Mouse (Mus musculus) hindbrain, embryonic 13.5 days (tissue): Measurements from ENCODE around the gene Adgra3. TPM values are rescaled to one million over a fixed set of nuclear protein-coding genes. Genes with fewer than 3 reads are reported as not detected.

Experiments used
- ATAC-seq: fragments of 200-750 bp; cut with Nextera tagmentation; 2 replicates; pipeline ENCODE4 v1.8.0; 2017; ENCODE audit warnings: moderate TSS enrichment; ENCODE audit not compliant: low FRiP score
- H3K27ac ChIP-seq: fragments of 300-500 bp; sonication (generic); 2 replicates; pipeline ENCODE4 v1.5.1; 2015; ENCODE audit warnings: inconsistent platforms, mild to moderate bottlenecking, moderate library complexity
- H3K27me3 ChIP-seq: fragments of 300-500 bp; sonication (generic); 2 replicates; pipeline ENCODE4 v1.6.1; 2015; ENCODE audit warnings: mild to moderate bottlenecking, inconsistent platforms
- H3K36me3 ChIP-seq: fragments of 300-500 bp; sonication (generic); 2 replicates; pipeline ENCODE4 v1.6.1; 2015; ENCODE audit warnings: mild to moderate bottlenecking, inconsistent platforms
- H3K4me1 ChIP-seq: fragments of 300-500 bp; sonication (generic); replicated peaks from 2 replicates; pipeline ENCODE4 v1.6.1; 2015; ENCODE audit warnings: inconsistent platforms
- H3K4me2 ChIP-seq: fragments of 300-500 bp; sonication (generic); 2 replicates; pipeline ENCODE4 v1.6.1; 2015; ENCODE audit warnings: inconsistent platforms, mild to moderate bottlenecking, moderate library complexity
- H3K4me3 ChIP-seq: fragments of 300-500 bp; sonication (generic); 2 replicates; pipeline ENCODE4 v1.5.1; 2015; ENCODE audit warnings: mild to moderate bottlenecking, inconsistent platforms
- H3K9ac ChIP-seq: fragments of 300-500 bp; sonication (generic); 2 replicates; pipeline ENCODE4 v1.6.1; 2015; ENCODE audit warnings: mild to moderate bottlenecking, inconsistent platforms
- H3K9me3 ChIP-seq: fragments of 300-500 bp; sonication (generic); 2 replicates; pipeline ENCODE4 v1.6.1; 2016; ENCODE audit warnings: inconsistent platforms
- WGBS: fragments of 180-500 bp; shearing (Covaris S2); methylation state at CpG from one replicate; pipeline ENCODE4 v1.1.7; 2015; 5-methylcytosine and 5-hydroxymethylcytosine counted together
- polyA plus RNA-seq: library from polyadenylated mRNA; unstranded; fragments of >200 nt; fragmentation: Nextera tagmentation; extraction: Ambion mirVana; gene quantifications from 2 replicates; pipeline ENCODE4 v1.2.1, GENCODE M21; 2015

Adgra3 gene
- polyA plus RNA-seq, result 17.7 and 19.6 TPM in 2 replicates

GRCm38 (mm10) chr5:50058421-50059286, at the start of gene Adgra3:
Adgra3 (minus strand) TSS chr5:50059006.
- Histone ChIP-seq H3K36me3 (no peaks in the 10 kb centered on the region), H3K4me2 (peak within 1 kb of the TSS; percentile 88), H3K9ac (peak within 1 kb of the TSS; percentile 97), H3K4me3 (peak within 1 kb of the TSS; percentile 95), H3K27ac (peak within 1 kb of the TSS; percentile 86), H3K4me1 (peaks cover 34% of the 10 kb centered on the region), H3K9me3 (no peaks in the 10 kb centered on the region), H3K27me3 (no peaks in the 10 kb centered on the region)
- under 1% methylated on average over 63 of the region's 113 CpGs for WGBS
- ATAC-seq, result peak; percentile 87

GRCm38 (mm10) chr5:50083441-50083840, 24.6 kb upstream of the Adgra3 start:
- H3K4me1 ChIP-seq, result no peaks in the 10 kb centered on the region
- no peak for ATAC-seq
- H3K27ac ChIP-seq, result no peak overlapping the region
- no peaks in the 10 kb centered on the region for H3K9me3 ChIP-seq
- no peak overlapping the region for H3K9ac ChIP-seq
- no peaks in the 10 kb centered on the region for H3K36me3 ChIP-seq
- 75% methylated on average over 1 of the region's 1 CpGs for WGBS
- no peak overlapping the region for H3K4me2 ChIP-seq
- no peak overlapping the region for H3K4me3 ChIP-seq
- H3K27me3 ChIP-seq, result no peaks in the 10 kb centered on the region

- H3K4me1 ChIP-seq, result no peaks in the 10 kb centered on the region
- ATAC-seq, result no peak
- H3K9ac ChIP-seq, result no peak overlapping the region
- no peaks in the 10 kb centered on the region for H3K27me3 ChIP-seq
- no peaks in the 10 kb centered on the region for H3K36me3 ChIP-seq
- H3K4me3 ChIP-seq, result no peak overlapping the region
- no peaks in the 10 kb centered on the region for H3K9me3 ChIP-seq
- no peak overlapping the region for H3K27ac ChIP-seq
- H3K4me2 ChIP-seq, result no peak overlapping the region
These were observed 15.4 kb upstream of the Adgra3 start for GRCm38 (mm10) chr5:50074245-50074644.

GRCm38 (mm10) chr5:50064236-50064635, 5.4 kb upstream of the Adgra3 start:
- no peak overlapping the region for H3K9ac ChIP-seq
- H3K4me1 ChIP-seq, result peaks cover 5% of the 10 kb centered on the region
- H3K9me3 ChIP-seq, result no peaks in the 10 kb centered on the region
- no peaks in the 10 kb centered on the region for H3K27me3 ChIP-seq
- H3K4me3 ChIP-seq, result no peak overlapping the region
- ATAC-seq, result no peak
- no peaks in the 10 kb centered on the region for H3K36me3 ChIP-seq
- H3K27ac ChIP-seq, result no peak overlapping the region
- no peak overlapping the region for H3K4me2 ChIP-seq
- 90% methylated on average over 3 of the region's 3 CpGs for WGBS

GRCm38 (mm10) chr5:50059586-50059985, 780 bp upstream of the Adgra3 start:
- Histone ChIP-seq H3K36me3 (no peaks in the 10 kb centered on the region), H3K4me2 (peak overlapping the region; percentile 88), H3K9me3 (no peaks in the 10 kb centered on the region), H3K4me1 (peaks cover 34% of the 10 kb centered on the region), H3K4me3 (peak overlapping the region; percentile 95), H3K27ac (no peak overlapping the region), H3K27me3 (no peaks in the 10 kb centered on the region), H3K9ac (peak overlapping the region; percentile 97; the same call in 1 of the 2 replicates)
- ATAC-seq, result no peak
- 93% methylated on average over 7 of the region's 7 CpGs for WGBS

- Histone ChIP-seq H3K4me1 (peaks cover 34% of the 10 kb centered on the region), H3K27me3 (no peaks in the 10 kb centered on the region), H3K4me3 (peak overlapping the region; percentile 95), H3K9me3 (no peaks in the 10 kb centered on the region), H3K36me3 (no peaks in the 10 kb centered on the region), H3K4me2 (peak overlapping the region; percentile 88), H3K27ac (peak overlapping the region; percentile 86), H3K9ac (peak overlapping the region; percentile 97)
- ATAC-seq, result peak; percentile 37
- WGBS, result under 1% methylated on average over 26 of the region's 26 CpGs
These were observed 990 bp downstream of the Adgra3 start for GRCm38 (mm10) chr5:50057612-50058420.

GRCm38 (mm10) chr5:50052456-50052855, 6.3 kb downstream of the Adgra3 start:
- Histone ChIP-seq H3K4me1 (peaks cover 53% of the 10 kb centered on the region), H3K36me3 (no peaks in the 10 kb centered on the region), H3K4me3 (no peak overlapping the region), H3K9me3 (no peaks in the 10 kb centered on the region), H3K9ac (no peak overlapping the region), H3K4me2 (no peak overlapping the region), H3K27ac (no peak overlapping the region), H3K27me3 (no peaks in the 10 kb centered on the region)
- WGBS, result 70% methylated on average over 4 of the region's 4 CpGs
- ATAC-seq, result no peak

GRCm38 (mm10) chr5:50050668-50051425, 8.0 kb downstream of the Adgra3 start:
- Histone ChIP-seq H3K36me3 (no peaks in the 10 kb centered on the region), H3K4me3 (no peak overlapping the region), H3K27ac (no peak overlapping the region), H3K4me2 (no peak overlapping the region), H3K9me3 (no peaks in the 10 kb centered on the region), H3K27me3 (no peaks in the 10 kb centered on the region), H3K4me1 (peaks cover 38% of the 10 kb centered on the region), H3K9ac (no peak overlapping the region)
- WGBS, result 48% methylated on average over 21 of the region's 21 CpGs
- peak; percentile 44 for ATAC-seq

GRCm38 (mm10) chr5:50050037-50050436, 8.8 kb downstream of the Adgra3 start:
- ATAC-seq, result no peak
- 26% methylated on average over 3 of the region's 3 CpGs for whole genome bisulfite sequencing
- no peak overlapping the region for H3K9ac ChIP-seq
- H3K4me2 ChIP-seq, result no peak overlapping the region
- H3K27me3 ChIP-seq, result no peaks in the 10 kb centered on the region
- H3K4me3 ChIP-seq, result no peak overlapping the region
- H3K4me1 ChIP-seq, result peaks cover 34% of the 10 kb centered on the region
- H3K27ac ChIP-seq, result no peak overlapping the region
- no peaks in the 10 kb centered on the region for H3K9me3 ChIP-seq
- H3K36me3 ChIP-seq, result no peaks in the 10 kb centered on the region

GRCm38 (mm10) chr5:50049506-50049905, 9.3 kb downstream of the Adgra3 start:
- Histone ChIP-seq H3K4me3 (no peak overlapping the region), H3K9ac (no peak overlapping the region), H3K4me2 (no peak overlapping the region), H3K36me3 (no peaks in the 10 kb centered on the region), H3K9me3 (no peaks in the 10 kb centered on the region), H3K4me1 (peaks cover 34% of the 10 kb centered on the region), H3K27me3 (no peaks in the 10 kb centered on the region), H3K27ac (no peak overlapping the region)
- 51% methylated on average over 8 of the region's 8 CpGs for WGBS
- ATAC-seq, result no peak

GRCm38 (mm10) chr5:50048960-50049359, 9.8 kb downstream of the Adgra3 start:
- no peak for ATAC-seq

More at GRCm38 (mm10) chr5:50048960-50049359, 9.8 kb downstream of the Adgra3 start:
- Histone ChIP-seq H3K27ac (no peak overlapping the region), H3K27me3 (no peaks in the 10 kb centered on the region), H3K4me2 (no peak overlapping the region), H3K36me3 (no peaks in the 10 kb centered on the region), H3K9me3 (no peaks in the 10 kb centered on the region), H3K4me3 (no peak overlapping the region), H3K4me1 (peaks cover 34% of the 10 kb centered on the region), H3K9ac (no peak overlapping the region)
- 74% methylated on average over 7 of the region's 7 CpGs for WGBS
